Mouse (Mus musculus) left cerebral cortex, adult 11 months (tissue): ENCODE measurements at regions not wholly inside any gene's neighbourhood (a gene's known extent, or its start where the extent isn't known, plus 50 kb on each side); places are given as distances from the start of the nearest gene placed in this dataset.
"Not testable (repeated sequence)": the region's sequence is repeated elsewhere in the genome, so short reads cannot be mapped to it uniquely, and the experiment has no call there.

Source experiments
- DNase-seq: peaks from one replicate; pipeline ENCODE4 v3.0.0; 2022; ENCODE audit warnings: low spot score

DNA sequence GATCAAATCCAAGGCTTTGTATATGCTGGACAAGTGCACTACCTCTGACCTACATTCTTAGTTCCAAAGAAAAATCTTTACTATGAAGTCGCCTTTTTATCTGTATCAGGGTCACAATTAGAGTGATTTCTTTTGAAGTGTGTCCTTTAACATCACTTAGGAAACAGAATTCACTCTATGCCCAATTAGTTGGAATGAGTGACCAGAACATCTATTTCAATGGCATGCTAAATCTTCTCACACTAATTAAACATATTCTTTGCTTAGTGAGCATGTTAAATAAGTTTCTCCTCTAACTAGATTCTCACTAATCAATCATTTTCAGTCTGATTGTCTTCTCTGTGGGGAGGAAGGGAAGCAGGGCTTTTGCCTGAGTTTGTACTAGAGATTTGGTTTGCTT, 84.9 kb downstream of the Arl6ip6 start:
- no peak for DNase-seq

DNA sequence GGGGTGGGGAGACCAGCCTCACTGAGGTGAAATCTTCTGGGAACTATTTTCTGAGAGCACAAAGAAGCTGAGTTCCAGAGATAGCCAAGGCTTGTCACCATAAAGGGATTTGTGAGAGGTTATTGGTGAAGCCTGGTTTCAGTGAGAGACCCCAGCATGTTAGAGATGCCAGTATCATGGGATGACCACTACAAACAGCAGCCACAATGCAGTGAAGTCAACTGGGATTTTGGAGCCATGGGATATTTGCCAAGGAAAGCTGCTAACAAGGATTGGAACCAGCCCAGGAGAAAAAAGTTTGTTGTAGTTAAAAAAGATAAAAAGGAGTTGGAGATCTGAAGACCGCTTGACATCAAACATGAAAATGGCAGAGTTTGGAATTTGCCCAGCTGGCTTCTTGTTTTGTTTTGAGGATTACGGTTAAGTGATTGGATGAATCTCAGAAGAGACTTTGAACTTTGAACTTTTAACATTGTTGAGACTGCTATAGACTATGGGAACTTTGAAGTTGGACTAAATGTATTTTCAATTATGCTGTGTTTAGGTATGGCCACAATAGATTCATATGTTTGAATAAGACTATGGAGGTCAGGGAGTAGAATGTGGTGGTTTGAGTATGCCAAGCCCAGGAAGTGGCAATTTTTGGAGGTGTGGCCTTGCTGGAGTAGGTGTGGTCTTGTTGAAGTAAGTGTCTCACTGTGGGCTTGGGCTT, 110.3 kb downstream of the Arl6ip6 start:
- DNase-seq = no peak

DNA sequence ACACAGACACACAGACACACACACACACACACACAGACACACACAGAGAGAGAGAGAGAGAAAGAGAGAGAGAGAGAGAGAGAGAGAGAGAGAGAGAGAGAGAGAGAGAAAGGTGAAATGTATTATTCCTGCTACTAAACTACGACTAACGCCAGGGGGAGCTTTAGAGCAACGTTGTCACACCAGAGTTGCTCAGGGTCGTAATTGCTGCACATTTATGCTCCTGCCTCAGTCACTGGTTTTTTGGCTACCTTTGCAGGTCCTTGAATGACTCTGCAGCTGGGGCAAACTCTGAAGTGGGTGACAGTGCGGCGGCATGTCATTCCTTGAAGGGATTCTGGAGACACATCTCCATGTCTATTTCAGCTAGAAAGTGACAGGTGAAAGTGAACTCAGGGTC, 139.2 kb downstream of the Arl6ip6 start:
- no peak for DNase-seq

DNA sequence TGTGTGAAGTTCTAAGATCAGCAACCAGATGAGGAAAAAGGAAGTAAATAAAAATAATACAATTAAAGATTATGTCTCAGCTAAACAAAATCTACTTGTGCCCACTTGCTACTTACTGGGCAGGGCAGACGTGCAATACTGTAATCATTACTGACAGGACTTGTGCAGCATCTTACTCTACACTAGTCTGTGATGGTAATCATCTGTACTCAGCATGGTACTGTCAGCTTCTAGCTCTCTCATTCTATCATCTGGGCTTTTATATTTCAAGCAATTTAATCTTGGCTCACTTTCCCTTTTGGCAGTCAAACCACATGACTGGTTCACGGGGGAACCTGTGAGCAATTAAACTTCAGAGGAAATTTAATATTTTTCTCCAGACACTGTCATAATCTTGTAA, 167.5 kb downstream of the Arl6ip6 start:
- DNase-seq = no peak

DNA sequence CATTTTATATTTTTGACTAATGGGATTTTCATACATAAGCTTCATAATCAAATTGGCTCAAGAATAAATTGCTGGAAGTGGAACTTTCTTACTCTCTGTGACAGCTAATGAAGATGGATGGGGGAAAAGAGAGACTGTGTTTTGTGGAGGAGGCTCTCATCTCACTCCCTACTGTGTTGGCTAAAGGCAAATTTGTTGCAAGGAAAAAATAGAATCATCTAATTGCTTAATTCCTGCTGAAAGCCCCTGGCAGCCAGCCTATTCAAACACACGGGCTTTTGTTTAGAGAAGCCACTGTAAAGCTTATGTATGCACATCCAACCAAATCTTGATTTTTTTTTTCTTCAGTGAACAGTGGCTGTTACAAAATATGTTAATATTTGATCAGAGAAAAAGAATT, 190.8 kb downstream of the Arl6ip6 start:
- DNase-seq = no peak

DNA sequence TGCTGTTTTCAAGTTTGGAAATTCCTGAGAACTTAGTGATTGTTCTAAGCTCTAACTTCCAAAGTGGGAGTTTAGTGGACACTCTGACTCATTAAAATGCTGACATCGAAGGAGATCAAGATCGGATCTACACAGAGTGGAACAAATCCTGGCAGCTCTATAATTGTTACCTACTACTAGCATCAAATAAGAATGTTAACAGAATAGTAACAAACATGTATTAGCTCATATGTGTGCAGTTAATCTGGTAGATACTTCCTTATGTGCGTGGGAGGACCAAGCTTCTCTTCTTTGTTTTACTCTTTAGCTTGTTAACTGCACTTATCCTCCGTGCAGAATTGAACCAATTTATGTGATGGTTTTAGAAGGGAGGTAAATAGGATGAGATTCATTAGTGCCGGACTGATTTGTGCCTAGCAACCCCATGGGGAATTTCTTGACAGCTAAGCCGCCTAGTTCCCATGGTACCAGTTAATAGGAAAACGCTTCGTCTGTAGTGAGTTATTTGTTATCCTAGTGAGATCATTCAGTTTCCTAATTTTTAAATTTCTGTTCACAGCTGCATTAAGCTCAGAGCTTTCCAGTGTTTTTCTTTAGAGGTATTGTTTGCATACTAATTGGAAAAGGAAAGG, 193.1 kb downstream of the Arl6ip6 start:
- no peak for DNase-seq

DNA sequence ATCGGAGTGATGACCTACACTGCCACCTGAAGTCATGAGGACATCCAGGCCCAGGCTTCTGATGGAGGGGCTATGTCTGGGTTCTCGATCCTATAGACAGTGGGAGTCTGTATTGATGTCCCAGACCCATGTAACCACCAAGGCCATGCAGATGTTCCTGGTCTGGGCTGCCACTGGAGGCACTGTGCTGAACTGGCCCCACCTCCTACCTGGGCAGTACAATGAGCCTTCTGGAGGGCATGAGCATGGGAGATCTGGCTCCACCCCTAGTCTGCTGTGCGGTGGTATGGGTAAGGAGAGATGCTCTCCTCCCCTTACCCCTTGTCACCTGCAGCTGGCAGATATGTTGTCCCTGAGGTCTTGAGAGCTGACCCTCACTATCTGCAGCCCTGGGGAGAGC, 197.1 kb downstream of the Arl6ip6 start:
- no peak for DNase-seq

DNA sequence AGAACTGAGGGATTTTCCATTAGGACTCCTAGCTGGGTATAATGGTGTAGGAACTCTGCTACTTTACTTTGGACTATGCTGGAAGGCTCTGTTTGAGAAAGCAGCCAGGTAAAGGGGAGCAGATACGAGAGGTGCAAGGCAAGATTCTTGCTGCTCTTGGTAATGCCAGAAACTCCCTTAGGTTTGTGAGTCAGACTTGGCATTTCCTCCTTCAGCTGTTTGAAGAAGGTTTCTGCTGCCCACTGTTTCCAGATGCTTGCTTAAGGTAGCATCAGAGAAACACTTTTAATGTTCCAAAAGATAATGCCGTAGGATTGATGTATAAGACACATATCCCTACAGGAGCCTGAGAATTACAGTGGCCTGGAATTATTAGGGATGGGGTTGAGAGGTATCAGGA, 222.9 kb downstream of the Arl6ip6 start:
- DNase-seq = no peak

DNA sequence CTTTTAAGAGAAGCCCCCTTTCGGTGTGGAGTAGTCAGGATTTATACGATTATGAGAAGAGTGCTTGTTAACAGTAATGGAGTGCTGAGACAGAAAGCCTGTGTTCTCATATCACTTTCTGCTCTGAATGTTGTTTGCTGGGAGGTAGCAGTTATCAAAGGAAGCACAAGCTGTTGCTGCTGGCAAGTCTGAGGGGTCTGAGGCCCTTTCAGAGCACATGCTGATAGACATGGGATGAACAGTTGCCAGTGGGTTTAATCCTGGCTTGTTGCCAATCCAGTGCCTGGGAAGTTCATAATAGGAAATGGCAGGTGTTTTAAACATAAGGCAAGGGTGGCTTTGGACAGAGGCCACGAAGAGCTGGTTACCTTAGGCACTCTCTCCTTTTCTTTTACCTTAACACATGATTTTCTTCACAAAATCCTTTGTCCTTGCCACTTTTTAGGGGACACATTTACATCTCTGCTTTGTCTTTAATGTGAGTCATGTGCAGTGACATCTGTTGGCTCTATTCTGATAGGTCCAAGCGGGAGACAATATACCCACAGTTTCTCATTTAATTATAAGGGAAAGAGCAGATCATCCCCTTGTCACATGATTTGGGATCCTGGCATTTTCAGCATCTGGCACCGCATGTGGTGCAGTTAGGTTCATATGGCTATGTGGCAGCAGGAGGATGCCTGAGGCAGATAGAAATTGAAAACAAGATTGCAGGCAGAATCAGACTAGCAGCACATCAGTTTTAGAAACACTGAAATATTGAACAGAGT, 245.7 kb downstream of the Arl6ip6 start:
- no peak for DNase-seq

DNA sequence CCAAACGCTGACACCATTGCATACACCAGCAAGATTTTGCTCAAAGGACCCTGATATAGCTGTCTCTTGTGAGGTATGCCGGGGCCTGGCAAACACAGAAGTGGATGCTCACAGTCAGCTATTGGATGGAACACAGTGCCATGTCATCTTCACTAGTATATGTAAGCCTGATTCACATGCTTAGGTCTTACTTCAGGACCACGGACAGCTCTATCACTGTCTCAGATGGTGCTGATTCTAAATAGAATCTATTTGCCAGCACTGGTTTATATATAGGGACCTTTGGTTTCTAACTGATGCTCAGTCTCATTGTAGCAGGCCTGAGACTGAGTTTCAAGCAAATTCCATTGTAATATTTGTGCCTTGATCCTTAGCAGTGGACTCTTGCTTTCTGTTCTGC, 248.8 kb downstream of the Arl6ip6 start:
- not testable (repeated sequence) for DNase-seq

DNA sequence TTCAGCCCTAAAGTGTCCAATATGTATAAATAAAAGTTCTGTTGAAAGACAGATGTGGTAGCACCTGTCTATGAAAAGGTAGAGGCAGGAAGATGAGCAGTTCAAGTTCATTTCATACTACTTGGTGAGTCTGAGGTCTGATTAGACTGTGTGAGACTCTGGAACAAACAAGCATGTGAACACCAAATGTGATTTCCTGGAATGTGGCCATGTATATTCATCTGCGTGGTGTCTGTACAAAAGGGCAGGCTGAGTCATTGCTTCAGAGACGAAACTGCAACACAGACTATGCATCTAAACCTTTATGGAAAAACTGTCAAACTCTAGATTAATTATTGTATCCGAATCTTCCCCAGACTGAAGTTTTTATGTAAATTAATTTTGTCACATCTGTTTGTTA, 268.7 kb downstream of the Arl6ip6 start:
- no peak for DNase-seq

DNA sequence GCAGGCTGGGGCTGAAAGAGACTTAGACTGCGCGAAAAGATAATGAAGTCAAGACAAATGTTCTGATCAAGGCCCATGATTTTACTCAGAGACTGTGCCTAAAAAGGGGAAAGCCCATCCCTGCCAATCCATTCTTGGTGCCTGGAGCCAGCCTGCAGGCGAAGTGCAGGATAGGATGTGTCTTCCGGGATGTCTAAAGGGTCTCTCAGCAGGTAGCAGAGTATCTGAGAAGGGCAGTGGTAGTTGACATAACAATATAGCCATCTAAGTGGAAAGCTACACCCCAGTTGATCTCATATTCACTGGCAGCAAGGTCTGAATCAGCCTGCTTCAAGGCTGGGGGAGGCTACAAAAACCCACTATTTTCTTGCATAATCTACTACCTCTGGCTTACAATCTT, 282.9 kb downstream of the Arl6ip6 start:
- no peak for DNase-seq

DNA sequence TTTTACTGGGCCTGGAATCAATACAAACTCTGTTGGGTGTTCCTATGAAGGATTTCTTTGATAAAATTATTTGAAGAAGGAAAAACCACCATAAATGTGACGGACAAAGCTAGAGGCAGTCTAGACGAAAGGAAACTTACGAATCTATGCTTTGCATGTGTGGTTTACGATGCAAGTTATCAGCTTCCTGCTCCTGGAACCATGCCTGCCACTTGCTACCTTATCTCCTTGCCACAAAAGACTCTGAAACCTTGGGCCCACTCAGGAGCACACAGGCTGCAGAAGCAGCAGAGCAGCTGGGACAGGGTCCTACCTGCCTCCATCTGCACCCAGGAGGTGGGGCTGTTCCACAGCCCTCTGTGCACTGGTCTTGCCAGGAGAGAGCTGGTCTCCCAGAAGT, 287.5 kb downstream of the Arl6ip6 start:
- not testable (repeated sequence) for DNase-seq

DNA sequence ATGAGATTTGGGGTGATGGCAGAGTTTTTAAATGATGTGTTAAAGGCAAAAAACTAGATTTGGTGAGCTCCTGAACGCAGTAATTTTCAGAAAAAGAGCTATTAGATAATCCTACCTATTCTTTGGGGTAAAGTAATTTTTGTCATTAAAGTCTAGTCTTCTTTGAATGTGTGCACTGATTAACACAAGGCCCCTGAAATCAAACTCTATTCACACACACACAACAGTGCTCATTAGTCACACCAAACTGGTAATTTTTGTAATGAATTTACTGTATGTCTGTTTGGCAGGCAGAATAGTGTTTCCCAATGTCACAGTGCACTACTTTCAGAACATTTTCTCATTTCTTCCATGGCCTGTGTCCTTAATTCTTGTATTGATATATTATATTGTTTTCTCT, 296.8 kb downstream of the Arl6ip6 start:
- DNase-seq = no peak

DNA sequence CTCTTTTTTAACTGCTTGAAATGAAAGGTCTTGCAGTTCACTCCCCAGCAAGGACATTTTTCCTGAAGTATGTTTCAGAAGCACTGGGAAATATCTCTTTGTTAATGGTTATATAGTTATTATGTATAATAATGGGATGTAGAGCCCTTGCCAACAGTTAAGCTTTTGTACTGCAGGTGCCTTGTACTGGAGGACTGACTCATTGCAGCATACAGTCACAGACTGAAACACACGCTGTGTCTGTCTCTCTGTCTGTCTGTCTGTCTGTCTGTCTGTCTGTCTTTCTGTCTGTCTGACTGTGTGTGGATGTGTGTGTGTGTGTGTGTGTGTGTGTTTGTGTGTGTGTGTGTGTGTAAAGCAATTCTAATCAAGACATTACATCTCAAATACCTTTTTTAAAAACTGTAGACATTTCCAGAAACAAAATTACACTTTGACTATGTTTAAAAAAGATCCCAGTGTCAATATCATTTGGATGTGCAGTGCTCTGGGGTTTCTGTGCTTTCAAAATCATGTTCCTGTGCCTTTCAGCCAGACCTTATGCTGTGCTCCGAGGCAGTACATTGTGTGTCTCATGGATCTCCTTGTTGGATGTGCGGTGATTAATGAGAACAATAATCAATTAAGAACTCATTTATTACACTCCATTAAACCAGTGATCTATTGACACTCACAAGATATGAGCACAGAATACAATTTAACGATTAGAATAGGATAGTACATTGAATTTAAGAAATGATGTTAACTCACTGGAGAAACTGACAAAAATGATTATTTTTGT, 299.5 kb downstream of the Arl6ip6 start:
- no peak for DNase-seq

DNA sequence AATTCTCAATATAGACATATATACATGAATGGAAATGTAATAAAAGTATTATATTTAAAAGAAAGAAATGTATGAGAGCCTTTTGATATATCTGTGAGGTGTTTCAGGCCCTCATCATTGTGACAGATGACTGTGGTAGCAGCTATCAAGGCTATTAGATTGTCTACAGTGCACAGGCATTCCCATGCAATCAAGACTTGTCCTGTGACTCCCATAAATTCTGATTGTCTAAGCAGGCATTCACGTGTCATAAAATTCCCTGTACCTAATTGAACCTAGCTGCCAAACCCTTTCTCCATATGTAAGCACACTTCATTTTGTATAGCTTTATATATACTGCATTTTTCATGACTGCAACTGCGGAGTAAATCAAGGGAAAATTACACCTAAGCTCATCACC, 301.3 kb downstream of the Arl6ip6 start:
- no peak for DNase-seq

DNA sequence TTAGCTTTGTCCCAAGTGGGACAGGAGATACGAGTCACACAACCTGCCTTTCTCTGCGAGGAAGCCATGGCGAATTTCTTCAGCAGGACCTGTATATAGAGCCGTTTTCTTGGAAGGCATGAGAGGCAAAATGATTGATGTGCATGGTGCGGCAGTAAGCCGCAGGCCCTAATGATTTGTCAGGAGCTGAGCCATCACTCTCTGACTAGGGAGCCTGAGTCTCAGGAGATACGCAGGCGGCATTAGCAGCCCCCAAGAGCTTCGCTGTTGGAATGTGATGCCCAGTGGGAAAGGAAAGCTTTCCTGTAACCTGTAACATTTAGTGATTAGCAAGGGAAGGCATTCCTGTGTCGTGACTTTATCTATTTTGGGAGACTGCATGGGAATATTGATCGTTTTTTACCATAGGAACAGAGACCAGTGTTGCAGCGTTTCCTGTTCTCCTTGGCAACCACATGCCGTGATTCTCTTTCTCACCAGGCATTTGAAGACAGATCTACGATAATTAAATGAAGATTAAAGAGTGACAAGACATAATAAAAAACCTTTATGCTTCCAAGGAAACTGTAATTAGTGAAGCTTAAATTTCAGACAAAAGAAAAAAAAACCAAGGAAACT, 310.2 kb downstream of the Arl6ip6 start:
- no peak for DNase-seq

DNA sequence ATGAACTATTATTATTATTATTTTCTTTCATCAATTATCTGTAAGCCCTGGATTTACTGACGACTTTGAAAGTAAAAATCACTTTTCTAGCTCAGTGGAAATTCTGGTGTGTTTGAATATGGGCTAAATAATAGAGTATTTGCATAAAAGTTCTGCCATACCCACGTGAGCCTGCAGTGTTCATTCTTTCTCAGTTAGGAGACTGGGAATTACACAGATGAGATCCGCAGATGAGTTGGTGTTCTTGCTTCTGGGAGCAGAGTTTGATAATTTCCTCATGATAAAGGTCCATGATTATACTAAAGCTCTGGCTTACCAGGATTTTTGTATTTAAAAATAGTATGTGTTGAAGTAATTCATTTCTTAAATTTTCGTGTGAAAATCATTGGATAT, 310.7 kb downstream of the Arl6ip6 start:
- no peak for DNase-seq

DNA sequence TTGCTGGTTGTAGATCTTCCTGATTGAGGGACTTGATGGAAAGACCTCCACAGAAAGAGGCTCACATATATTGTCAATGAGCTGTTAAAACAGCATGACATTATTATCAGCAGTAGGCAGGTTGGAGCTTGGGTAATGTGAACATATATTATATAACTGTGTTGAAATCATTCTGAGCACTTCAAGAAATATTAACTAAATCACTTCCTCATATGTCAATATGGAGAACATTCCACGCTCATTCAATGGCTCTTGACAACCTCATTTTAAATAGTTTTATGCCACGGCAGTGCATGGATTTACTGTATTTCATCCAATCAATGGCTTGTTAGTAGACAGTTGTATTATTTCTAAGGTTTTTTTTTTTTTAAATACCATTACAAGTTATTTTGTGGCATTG, 350.6 kb downstream of the Arl6ip6 start:
- DNase-seq = no peak

DNA sequence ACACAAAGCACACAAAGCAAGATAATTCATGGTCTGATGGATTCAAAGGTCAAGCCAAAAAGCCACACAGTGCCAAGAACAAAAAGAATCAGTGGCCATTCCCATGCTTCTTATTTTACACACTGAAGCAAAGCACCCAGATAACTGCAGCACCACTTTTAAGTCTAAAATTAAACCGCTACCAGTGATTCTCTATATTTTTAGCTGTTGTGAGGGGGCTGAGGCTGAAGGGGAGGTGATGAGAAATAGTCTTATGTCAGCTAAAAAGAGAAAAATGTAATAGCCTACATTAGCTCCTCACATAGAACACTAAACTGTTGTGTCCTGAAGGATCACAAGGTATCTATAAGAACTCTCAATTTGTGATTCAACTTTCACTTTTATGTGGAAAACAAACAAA, 382.5 kb downstream of the Arl6ip6 start:
- DNase-seq = peak; percentile 4

DNA sequence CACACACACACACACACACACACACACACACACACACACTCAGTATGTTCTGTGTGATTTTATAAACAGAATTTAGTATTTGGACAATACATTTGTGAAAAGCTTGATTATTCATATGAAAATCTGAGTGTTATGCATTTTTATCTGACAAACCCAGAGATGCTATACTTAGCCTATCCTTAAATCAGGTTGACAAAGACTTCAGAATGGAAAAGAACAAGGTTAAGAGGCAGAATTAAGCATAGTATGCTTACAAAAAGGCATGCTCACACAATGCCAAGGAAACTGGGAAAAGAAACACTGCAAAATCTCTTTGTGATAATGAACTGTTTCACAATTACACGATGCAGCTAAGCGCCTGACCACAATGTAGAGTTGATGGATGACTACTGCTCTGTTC, 414.3 kb downstream of the Arl6ip6 start:
- DNase-seq = no peak

DNA sequence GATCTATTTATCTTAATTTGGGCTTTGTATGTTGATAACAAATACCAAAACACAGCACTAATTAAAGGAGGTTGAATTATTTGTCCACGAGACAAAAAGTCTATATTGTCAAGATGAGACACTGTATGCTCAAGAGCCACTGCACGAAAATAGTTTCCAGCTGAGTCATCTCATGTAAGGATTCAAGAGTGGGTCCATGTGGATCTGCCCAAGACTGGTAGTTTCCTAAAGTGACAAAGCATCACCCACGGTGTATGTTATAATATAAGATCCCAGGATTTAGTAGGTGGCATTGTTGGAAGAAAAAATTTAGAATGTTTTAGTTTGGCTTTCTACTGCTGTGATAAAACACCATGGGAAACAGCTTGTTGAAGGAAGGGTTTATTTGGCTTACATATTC, 428.2 kb downstream of the Arl6ip6 start:
- no peak for DNase-seq
